Mouse (Mus musculus) left cerebral cortex, adult 11 months (tissue): ENCODE results near the gene Mettl3.
"Not testable (repeated sequence)": the region's sequence is repeated elsewhere in the genome, so short reads cannot be mapped to it uniquely, and the experiment has no call there.

Experiments
- DNase-seq: peaks from one replicate; pipeline ENCODE4 v3.0.0; 2022; ENCODE audit warnings: low spot score

The Mettl3 gene

DNA sequence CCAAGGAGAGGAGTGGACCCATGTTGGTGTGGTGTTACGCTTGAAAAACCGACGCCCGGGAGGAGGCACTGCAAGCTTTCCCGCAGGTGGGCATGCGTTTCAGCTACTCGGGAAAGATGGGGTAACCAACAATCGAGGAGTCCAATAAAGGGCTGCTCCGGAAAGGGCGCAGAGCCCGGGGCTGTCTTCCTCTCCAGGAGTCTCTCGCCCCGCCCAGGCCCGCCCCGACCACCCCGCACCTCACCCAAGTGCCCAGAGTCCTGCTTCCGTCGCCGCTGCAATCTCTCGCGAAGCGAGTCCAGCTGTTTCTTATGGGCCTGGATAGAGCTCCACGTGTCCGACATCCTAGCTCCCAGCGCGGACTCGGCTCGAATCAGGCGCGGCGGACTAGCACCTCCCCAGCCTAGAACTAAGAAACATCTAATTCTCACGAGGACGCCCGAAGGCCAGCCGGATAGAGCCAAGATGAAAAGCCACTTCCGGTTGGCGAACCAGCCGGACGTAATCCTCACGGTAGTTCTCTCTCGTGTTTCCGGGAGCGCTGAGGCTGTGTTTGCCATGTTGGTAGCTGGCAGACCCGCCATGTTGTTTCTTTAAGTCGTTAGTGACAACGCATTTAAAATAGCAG is at the start of gene Mettl3:
TSS of gene Mettl3 (minus strand) at position 485 of the 628 bp plus-strand sequence.
- peak; percentile 86 for DNase-seq

DNA sequence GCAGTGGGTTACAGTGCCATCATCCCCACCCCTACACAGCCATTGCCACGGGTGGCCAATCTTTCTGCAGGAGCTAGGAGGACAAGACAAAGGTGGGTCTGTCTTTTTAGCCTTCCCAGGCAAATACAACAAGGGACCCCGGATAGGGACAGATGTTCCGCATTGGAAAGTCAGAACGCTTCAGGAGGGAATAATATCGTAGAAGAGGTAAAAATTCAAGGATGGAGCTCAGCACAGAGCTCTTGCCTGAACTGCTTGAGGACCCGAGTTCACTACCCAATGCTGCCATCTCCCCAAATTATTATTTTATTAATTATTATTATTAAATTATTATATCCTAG is 34.6 kb upstream of the Mettl3 start:
- DNase-seq: no peak

DNA sequence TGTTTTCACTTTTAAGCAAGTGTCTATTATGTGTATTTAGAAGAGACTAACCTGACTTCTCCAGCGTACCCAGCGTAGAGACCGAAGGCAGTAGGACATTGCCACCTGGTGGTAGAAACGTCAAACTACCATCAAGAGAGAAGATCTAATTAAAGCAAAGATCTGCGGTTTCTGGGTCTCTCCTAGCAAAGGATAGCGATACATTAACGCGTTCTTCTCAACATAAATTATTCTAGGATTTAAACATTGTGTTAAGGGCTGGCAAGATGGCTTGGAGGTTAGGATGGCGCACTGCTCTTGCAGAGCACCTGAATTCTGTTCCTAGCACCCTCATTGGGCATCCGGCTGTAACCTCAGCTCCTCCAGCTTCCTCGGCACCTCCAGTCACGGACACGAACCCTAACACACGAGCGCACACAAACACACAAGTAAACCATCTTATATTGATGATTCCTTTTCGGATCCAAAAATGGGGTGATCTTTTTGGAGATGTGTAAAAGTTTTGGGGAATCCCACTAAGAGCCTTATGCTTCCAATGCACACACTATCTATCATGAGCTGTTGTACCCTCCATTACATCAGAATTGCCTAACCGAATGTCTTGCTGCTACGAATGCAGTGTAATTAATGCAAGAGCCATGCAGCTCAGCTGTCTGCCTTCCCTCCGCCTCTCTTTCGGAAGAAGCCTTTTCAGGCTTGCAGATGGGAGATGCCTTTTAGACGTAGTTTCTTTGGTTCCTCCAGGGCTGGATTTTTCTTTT is 34.0 kb upstream of the Mettl3 start:
- peak; percentile 68 for DNase-seq

DNA sequence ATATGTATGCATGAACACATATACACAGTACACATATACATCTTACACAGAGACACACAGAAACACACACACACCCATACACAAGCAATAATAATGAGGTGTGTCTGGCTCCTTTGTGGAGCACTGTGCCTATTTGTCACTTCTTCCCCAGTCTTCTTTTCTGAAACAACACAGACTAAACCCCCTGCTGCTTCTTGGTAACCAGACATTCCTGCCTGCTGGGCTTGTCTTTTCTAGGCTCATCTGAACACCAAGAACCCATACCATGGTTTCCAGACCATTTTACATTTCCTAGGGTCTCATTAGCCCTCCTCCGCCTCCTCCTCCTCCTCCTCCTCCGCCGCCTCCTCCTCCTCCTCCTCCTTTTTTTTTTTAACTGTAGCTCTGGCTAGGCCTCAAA is 27.2 kb upstream of the Mettl3 start:
- DNase-seq: no peak

DNA sequence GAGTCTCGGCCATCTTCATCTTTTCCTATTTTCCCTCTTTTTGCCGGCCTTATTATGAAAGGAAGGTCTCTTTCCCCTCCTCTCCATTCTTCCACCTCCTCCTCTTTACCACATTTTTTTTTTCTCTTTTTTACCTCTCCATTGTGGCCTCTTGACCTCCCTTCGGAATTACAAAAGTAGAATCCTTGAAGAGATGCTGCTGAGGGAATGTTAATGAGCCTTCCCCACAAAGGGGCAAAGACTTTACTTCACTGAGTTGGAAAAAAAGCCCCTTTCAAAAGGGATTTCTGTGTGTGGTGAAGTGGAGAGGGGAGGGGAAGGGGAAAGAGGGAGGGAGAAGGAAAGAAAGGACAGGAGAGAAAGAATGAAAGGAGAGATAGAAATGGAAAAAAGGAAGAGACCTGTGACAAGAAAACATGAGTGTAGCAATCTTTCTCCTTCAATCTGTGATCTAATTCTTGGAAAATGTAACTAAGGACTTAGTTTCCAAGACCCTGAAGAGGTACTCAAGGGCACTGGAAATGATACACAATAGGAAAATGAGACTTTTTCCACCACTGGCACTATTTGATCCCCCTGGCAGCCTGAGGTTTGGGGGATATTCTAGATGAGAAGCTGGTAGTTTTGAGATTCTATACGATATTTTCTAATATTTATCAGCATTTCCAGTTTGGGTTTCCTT is 26.3 kb upstream of the Mettl3 start:
- DNase-seq: no peak

DNA sequence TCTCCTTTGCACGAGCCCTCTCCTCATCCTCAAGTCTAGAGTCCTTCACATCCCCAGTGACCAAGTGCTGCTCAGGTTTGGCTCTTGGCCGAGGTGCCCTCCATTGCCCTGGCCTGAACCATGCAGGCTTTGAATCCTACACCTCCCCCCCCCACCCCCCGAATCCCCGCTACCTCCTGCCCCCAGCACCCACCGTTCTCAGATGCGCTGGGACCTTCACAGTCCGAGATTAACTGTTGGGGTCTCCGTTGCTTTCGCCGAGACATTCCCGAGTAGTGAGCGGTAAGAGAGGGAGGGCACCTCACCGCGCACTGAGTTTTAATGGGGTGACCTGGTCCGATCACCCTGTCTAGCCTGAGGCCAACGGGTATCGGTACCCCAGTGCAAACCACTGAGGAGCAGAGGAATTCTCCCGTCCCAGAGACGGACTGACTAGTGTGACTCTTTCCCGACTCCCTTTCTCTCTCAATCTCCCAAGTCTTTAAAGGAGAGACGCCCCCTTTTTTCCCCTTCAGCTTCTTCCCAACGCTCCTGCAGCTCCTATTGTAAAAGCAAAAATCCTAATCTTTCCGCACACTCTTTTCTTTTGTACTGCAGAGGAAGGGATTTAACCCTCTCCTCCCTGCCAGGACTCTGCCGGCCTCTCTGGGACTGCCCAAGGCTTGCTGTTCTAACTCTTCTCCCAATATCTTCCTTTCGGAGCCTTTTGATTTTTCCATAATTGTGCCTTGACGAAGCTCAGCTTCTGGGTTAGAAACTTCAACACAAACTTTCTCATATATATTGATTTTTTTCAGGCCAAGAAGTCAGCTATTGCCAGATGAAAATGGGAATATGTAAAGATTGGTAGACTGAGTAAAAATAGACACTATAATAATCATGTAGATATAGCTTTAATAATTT is 23.2 kb upstream of the Mettl3 start, which contains the start of gene Sall2:
TSS of gene Sall2 (minus strand) at position 853 of the 903 bp plus-strand sequence.
- no peak for DNase-seq

DNA sequence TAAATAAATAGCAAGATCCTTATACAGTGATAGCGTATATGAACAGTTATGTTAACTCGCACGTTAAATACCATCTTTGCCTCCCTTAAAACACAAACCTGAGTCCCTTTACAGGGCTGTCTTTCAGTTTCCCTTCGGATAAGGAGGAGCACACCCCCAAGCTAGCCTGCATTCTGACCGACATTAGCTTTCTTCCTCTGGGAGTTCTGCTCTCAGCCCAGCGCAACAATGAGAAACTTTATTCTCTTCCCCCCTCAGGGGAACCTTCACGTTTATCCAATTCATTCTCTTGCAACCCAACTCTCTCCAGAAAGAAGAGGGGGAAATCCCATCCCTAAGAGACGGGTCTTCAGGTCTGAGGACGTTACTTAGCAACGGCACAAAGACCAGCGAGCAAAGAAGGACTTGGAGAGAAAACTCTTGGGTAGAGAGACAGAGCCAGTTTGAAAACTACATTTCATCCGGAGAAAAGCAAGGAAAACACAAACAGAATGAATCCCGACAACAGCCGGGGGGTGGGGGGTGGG is 22.5 kb upstream of the Mettl3 start:
- DNase-seq: no peak

DNA sequence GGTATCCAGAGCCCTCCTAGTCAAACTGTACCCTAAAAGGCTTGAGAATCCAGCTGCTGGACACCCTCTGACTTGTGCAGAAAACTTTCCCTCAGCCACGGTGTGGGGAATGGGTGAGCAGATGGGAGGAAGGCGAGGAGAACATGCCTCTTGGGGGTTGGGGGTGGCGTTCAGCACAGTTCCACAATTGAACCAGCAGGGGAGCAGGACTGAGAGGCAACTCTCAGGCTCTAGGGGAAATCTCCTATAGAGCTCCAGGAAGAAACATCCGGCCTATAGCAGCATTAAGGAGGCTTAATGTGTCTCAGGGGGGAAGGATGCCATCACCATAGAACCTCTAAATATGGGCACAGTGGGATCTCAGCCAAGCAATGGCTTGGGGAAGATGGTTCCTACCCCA is 21.0 kb upstream of the Mettl3 start:
- no peak for DNase-seq

DNA sequence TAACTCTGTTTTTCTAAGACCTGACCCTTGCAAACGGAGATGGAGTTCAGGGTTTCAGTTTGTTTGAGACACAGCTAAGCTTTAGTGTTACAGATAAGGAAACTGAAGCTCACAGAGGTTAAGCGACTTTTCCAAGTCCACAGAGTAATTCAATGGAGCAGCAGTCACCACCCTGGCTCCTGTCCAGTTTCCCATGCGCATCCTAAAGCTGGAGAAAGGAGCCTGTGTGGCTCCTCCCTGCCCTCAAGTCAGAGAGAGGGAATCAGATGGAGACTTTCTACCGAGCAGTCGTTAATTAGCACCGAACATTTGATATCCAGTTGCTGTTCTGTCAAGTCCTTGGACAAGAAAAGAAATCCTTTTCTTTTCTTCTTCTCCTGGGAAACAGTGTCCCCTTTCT is 14.4 kb upstream of the Mettl3 start:
- DNase-seq: no peak

DNA sequence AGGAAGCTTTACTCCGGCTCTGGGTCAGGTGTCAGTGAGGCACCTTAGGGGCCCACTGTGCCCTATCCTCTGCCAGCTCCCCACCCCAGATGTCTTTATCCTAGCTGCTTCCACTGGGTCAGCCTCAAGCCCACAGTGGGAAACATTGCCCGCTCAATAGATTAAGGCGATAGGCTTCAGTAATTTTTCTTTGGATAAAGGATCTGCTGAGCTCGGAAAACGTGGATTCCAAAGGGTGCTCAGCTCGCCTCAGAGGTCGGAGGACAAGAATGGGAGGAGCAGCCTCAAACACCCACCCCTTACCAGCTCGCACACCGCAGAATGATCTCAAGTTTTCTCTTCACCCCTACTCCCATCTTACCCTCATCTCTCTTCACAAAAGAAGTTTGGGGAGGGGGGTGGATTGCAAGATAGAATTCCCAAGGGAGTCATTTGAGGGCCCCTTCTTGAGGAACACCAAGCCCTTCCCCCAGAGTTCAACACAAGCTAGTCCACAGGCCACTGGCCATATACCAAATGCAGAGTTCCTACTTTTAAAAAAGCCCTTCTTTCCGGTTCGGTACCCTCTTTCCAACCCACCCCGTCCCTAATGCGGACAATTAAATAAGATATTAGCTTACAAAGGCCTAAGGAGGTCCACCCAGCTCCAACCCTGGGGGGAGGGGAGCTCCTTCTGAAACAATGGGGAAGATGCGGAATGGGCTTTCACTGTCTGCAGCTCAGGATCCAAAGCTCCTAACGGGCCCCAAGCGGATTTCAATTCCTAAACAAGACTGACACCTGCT is 11.7 kb upstream of the Mettl3 start:
- no peak for DNase-seq

DNA sequence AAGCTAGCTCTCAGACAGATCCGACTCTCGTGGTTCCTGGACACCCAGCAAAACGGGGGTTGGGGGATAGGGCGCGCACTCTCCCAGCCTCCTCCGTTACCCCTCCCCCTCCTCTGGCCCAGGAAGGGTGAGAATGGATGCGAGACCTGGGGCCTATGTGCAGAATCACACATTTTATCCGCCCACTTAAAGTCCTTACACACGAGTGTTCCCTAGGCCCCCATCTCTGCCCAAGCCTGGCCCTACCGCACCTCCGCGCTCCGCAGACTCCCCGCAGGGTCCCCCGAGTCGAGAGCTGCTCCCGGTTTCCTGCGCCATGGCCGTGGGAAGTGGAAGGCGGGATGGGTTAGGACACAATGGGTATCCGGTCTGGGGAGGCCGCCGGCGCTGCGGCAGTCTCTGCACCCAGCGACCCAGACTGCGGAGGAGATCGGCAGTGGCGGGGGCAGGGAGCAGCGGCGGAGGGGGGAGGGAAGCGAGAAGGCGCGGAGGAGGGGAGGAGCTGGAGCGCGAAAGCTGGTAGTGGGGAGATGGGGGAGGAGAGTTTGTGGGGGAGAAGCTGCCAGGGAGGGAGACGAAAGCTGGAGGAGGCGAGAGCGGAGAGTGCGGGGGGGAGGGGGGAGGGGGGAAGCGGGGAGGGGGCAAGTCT is 11.0 kb upstream of the Mettl3 start:
- DNase-seq: peak; percentile 63

DNA sequence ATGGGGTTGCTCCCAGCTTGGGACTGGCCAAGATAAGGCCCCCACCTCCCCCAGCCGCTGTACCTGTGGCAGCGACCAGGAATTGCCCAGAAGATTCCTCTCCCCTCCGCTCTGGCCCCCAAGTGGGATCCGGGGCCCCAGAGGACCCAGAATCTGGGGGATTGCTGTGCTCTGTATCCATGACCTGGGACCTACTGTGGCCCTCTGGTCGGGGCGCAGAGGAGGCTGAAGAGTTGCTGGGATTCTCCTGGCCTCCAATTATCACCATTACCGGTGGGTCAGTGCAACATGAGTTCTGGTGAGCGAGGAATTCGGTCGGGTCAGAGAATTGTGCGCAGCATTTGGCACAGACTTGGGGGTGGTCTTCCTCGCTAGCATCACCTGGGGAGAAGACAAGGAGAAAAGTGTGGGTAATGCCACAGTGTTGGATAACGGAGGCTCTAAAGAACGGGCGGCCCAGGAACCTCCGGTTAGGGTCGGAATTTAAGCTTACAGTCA is 10.4 kb upstream of the Mettl3 start:
- no peak for DNase-seq

DNA sequence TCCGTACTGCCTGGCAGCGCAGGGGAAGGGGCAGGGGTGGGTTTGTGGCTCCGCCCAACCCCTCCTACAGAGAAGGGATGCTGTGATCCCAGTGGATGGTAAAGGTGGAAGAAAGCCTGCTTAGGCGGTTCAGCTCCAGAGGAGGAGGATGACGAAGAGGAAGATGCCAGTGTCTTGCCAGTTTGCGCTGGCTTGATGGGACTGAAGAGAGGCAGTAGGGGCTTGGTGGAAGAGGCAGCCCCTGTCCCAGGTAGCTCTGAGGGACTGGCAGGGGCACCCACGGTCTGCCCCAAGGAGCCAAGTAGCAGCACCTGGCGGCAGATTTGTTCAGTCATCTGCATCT is 9.9 kb upstream of the Mettl3 start:
- DNase-seq: no peak

DNA sequence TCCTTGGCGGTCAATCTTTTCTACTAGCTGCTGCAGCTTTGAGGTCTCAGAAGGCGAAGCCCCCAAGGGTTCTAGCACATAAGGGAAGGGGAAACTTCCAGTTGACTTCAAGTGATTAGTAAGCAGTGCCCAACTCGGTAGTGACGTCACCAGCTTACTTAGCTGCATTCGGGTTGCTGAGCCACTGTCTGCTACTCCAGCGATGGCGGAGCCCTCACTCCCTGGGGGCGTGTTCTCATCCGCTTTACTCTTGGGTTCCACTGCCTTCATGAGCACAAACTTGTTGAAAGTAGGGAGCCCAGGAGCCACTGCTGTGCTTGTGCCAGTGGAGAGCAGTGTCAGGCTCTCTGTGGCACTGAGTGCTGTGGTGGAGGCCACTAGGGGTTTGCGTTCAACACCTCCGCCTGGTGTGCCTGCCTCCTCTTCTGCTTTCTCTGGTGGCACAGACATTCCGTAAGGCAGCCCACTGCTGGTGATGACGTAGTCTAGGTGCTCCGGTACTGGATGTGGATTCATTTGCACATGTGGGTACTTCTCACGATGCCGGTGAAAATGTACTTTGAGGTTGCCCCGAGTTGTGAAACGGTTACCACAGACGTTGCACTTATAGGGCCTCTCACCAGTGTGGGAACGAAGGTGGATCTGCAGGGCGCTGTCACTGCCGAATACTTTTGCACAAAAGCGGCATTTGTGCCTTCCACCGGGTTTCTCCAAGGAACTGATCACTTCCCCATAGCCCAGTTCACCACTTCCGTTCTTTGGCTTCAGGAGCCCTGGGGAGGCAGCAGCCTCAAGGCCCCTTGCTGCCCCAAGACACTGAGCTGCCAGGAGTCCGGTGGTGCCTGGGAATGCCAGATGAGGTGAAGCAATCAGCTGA is 9.2 kb upstream of the Mettl3 start:
- DNase-seq: no peak

DNA sequence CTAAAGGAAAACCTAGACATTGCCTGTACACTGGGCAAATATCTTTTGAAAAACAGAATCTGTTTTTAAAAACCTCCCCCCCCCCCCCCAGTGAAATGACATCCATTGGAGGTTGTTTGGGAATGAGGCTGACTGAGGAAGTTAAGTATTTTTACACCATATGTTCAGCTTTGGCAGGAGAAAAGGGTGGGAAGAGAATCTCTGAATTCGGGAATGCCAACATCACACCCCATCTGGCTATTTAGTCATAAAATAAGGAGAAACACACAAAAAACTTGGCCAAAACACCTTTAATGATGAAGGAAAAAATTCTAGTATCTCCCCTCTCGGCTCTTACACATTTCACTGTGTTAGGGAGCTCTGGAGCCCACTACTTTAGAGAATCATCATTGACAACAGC is 6.0 kb upstream of the Mettl3 start:
- no peak for DNase-seq

DNA sequence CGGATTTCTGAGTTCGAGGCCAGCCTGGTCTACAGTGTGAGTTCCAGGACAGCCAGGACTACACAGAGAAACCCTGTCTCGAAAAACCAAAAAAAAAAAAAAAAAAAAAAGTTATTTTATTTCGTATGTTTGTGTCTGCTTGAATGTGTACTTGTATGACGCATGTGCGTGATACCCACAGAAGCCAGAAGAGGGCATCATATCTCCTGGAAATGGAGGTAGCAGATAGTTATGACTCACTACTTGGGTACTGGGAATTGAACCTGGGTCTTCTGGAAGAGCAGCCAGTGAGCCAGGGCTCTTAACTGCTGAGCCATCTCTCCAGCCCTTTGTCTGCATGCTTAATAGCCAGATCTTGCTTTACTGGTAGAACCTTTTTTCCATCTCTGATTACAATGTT is 5.4 kb upstream of the Mettl3 start:
- DNase-seq: not testable (repeated sequence)

DNA sequence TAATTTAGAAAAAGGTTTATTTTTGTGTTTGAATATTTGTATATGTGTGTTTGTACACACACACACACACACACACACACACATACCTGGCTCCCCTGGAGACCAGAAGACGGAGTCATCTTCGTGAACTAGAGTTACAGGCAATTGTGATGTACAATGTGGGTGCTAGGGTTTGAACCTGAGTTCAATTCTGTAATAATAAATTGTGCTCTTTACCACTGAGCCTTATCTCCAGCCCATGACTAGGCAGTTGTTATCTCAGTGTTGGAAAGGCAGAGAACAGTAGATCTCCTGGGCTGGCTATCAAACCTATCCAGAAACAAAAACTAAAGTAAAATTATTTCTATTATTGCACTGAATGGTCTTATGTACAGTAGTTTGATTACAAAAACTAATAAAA is 1.2 kb upstream of the Mettl3 start:
- no peak for DNase-seq

DNA sequence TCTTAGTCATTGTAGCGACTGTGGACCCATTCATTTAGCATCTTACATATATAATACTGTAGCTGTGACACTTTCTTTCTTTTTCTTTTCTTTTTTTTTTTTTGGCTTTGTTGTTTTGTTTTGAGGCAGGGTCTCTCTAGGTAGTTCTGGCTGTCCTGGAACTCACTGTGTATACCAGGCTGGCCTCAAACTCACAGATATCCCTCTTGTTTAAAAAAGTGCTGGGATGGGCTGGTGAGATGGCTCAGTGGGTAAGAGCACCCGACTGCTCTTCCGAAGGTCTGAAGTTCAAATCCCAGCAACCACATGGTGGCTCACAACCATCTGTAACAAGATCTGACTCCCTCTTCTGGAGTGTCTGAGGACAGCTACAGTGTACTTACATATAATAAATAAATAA is 1.4 kb downstream of the Mettl3 start:
- DNase-seq: not testable (repeated sequence)

DNA sequence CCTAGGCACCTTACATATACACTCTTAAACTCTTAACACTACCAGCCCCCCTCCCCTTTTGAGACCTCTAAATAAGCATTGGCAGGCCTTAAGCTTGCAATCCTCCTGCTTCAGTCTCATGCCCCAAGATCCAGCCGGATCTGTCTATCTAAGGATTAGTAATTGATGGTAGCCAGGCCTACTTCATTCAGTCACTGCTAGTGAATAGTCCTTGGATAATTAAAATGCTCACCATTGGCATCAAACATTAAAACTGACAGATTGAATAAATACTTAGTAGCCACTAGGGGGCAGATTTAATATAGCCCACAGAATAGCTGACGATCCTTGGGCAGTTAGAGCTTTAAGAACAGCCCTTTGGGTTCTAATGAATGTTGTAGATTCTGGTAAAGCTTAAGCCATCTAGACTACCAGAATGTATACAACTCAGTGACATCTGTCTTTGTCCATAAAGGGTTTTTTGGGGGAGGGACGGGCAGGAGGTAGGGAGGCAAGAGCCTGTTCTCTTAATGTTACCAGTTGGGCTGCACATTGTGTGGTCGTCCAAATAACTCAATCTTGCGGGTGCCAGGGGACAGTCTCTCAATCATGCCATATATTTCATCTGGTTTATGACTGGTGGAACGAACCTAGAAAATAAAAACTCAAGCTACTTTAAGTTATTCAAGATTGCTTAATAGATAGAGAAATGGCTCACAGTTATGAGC is 9.2 kb downstream of the Mettl3 start:
- no peak for DNase-seq
